Mouse (Mus musculus) urinary bladder, postnatal 0 days (tissue): Measurements from ENCODE around the gene Celf3. TPM values are rescaled to one million over a fixed set of nuclear protein-coding genes. Genes with fewer than 3 reads are reported as not detected.

ENCODE experiments used
- polyA plus RNA-seq: library from polyadenylated mRNA; unstranded; fragments of >200 nt; fragmentation: Nextera tagmentation; extraction: Ambion mirVana; gene quantifications from 2 replicates; pipeline ENCODE4 v1.2.1, GENCODE M21; 2015

Gene Celf3
- 0.72 and 1.6 TPM in 2 replicates for polyA plus RNA-seq

GRCm38 (mm10) chr3:94477981-94478422 lies at the start of gene Celf3:
Gene Celf3 (plus strand): TSS chr3:94478295.

GRCm38 (mm10) chr3:94442951-94443596 lies 35.0 kb upstream of the Celf3 start, which contains the start of gene Mrpl9:
Gene Mrpl9 (plus strand): TSS chr3:94443318.

DNA sequence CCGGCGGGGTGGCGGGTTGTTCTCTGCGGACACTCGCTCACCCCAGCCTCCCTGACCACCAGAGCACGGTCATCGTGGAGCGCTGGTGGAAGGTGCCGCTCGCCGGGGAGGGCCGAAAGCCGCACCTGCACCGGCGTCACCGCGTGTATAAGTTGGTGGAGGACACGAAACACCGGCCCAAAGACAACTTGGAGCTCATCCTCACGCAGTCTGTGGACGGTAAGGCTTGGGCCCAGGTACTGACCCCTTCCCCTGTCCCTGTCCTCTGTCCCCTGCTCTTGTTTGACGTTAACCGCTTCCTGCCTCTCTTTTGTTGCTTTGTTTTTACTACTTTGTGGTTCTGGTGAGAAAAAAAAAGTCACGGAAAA lies 34.5 kb upstream of the Celf3 start, which contains the start of gene Oaz3:
Oaz3 (minus strand) TSS at position 319 of the 368 bp plus-strand sequence.

DNA sequence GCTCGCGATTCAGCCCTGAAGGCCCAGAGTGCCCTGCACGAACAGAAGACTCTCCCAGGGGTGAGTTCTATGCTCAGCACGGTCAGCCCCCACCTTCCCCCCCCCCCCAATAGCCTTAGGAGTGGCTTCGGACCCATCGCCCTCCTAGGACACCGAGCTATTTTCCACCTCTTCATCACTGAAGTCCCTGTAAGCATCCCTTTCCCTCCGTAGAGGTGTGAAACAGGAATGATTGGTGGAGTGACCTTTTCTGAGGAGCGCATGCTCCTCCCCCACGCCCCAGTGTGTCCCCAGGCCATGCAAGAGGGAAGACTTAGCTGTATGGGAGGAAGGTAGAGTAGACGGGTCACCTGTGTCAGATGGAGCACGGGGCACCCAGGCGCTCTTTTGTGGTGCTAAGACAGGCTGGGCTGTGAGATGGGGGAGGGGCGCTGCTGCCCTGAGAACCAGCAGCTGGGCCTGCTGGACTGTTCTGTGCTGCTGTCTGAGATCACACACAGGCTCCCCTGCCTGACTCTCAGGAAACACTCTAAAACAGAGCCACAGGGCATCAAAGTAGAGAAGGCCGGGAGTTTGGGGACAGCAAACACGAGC lies 2.3 kb downstream of the Celf3 start, which contains the start of gene Riiad1:
Riiad1 (minus strand) TSS at position 51 of the 594 bp plus-strand sequence.

Other genes with a start within 250 kb of the Celf3 start
- gene Gm4778, start 214.3 kb upstream of the Celf3 start, polyA plus RNA-seq: not detected in 2 replicates
- 7.2 and 7.6 TPM in 2 replicates for gene Them4, start 168.2 kb upstream of the Celf3 start, polyA plus RNA-seq
- gene Them5, start 136.2 kb upstream of the Celf3 start, polyA plus RNA-seq: 0.10 and 0.41 TPM in 2 replicates
- gene C2cd4d, start 115.9 kb upstream of the Celf3 start, polyA plus RNA-seq: 0.39 and 0.53 TPM in 2 replicates
- 0.60 and 0.75 TPM in 2 replicates for gene Rorc, start 105.5 kb upstream of the Celf3 start, polyA plus RNA-seq
- gene Lingo4, start 79.8 kb upstream of the Celf3 start, polyA plus RNA-seq: 0.04 TPM in 1 of 2 replicates, not detected in the other
- gene Tdrkh, start 65.0 kb upstream of the Celf3 start, polyA plus RNA-seq: 4.0 and 4.4 TPM in 2 replicates
- gene Mrpl9, start 35.0 kb upstream of the Celf3 start, polyA plus RNA-seq: 52.7 and 52.9 TPM in 2 replicates
- 0.31 TPM in 1 of 2 replicates, not detected in the other for gene Oaz3, start 34.4 kb upstream of the Celf3 start, polyA plus RNA-seq
- gene Riiad1, start 2.0 kb downstream of the Celf3 start, polyA plus RNA-seq: 1.7 and 3.4 TPM in 2 replicates
- 21.1 and 22.2 TPM in 2 replicates for gene Snx27, start 104.4 kb downstream of the Celf3 start, polyA plus RNA-seq
- gene Gm10972, start 164.8 kb downstream of the Celf3 start, polyA plus RNA-seq: not detected in 2 replicates
- 11.1 and 11.2 TPM in 2 replicates for gene Tuft1, start 180.6 kb downstream of the Celf3 start, polyA plus RNA-seq
- 1.2 and 1.9 TPM in 2 replicates for gene Selenbp2, start 215.3 kb downstream of the Celf3 start, polyA plus RNA-seq